Mouse (Mus musculus): ENCODE data around the gene Dlgap1.
A peak's percentile ranks its signal among the peaks of the same experiment; 100 is the strongest.

Gene Dlgap1

GRCm38 (mm10) chr17:70626396-70626795 is 657.5 kb downstream of the Dlgap1 start:
- no peak for DNase-seq (ENCODE audit: low read depth)

GRCm38 (mm10) chr17:70626925-70627324 is 658.1 kb downstream of the Dlgap1 start:
- no peak for DNase-seq (ENCODE audit: low read depth)

- no peak for DNase-seq (ENCODE audit: low read depth)
Measured at GRCm38 (mm10) chr17:70629653-70630378, 660.9 kb downstream of the Dlgap1 start.

GRCm38 (mm10) chr17:70633181-70633944 is 664.5 kb downstream of the Dlgap1 start:
- peak; percentile 7 for DNase-seq (ENCODE audit: low read depth)

- no peak for DNase-seq (ENCODE audit: low read depth)
Measured at GRCm38 (mm10) chr17:70643211-70643610, 674.3 kb downstream of the Dlgap1 start.

- DNase-seq (ENCODE audit: low read depth) = no peak
Measured at GRCm38 (mm10) chr17:70646641-70647040, 677.8 kb downstream of the Dlgap1 start.

- no peak for DNase-seq (ENCODE audit: low read depth)
Measured at GRCm38 (mm10) chr17:70661382-70661781, 692.5 kb downstream of the Dlgap1 start.

GRCm38 (mm10) chr17:70663992-70664391 is 695.1 kb downstream of the Dlgap1 start:
- DNase-seq (ENCODE audit: low read depth) = no peak

- no peak for DNase-seq (ENCODE audit: low read depth)
Measured at GRCm38 (mm10) chr17:70664484-70665040, 695.7 kb downstream of the Dlgap1 start.

GRCm38 (mm10) chr17:70673985-70674384 is 705.1 kb downstream of the Dlgap1 start:
- DNase-seq (ENCODE audit: low read depth) = no peak

GRCm38 (mm10) chr17:70676522-70676921 is 707.6 kb downstream of the Dlgap1 start:
- no peak for DNase-seq (ENCODE audit: low read depth)

GRCm38 (mm10) chr17:70683561-70684167 is 714.8 kb downstream of the Dlgap1 start:
- peak; percentile 47 for DNase-seq (ENCODE audit: low read depth)

GRCm38 (mm10) chr17:70690174-70690573 is 721.3 kb downstream of the Dlgap1 start:
- no peak for DNase-seq (ENCODE audit: low read depth)

GRCm38 (mm10) chr17:70690598-70690997 is 721.7 kb downstream of the Dlgap1 start:
- DNase-seq (ENCODE audit: low read depth) = no peak

- DNase-seq (ENCODE audit: low read depth) = peak; percentile 74
Measured at GRCm38 (mm10) chr17:70706976-70707818, 738.3 kb downstream of the Dlgap1 start.

GRCm38 (mm10) chr17:70707819-70708140 is 738.9 kb downstream of the Dlgap1 start:
- no peak for DNase-seq (ENCODE audit: low read depth)

GRCm38 (mm10) chr17:70709545-70709944 is 740.7 kb downstream of the Dlgap1 start:
- DNase-seq (ENCODE audit: low read depth) = no peak

GRCm38 (mm10) chr17:70713470-70713869 is 744.6 kb downstream of the Dlgap1 start:
- no peak for DNase-seq (ENCODE audit: low read depth)

- no peak for DNase-seq (ENCODE audit: low read depth)
Measured at GRCm38 (mm10) chr17:70719684-70720324, 750.9 kb downstream of the Dlgap1 start.

- no peak for DNase-seq (ENCODE audit: low read depth)
Measured at GRCm38 (mm10) chr17:70720766-70721165, 751.9 kb downstream of the Dlgap1 start.

- no peak for DNase-seq (ENCODE audit: low read depth)
Measured at GRCm38 (mm10) chr17:70722146-70722545, 753.3 kb downstream of the Dlgap1 start.

All from induced T-regulatory cell, adult 2 months (primary cell).